Mouse (Mus musculus) cortical plate, adult 2 months (tissue): ENCODE data around the gene Irak2.

ENCODE experiments used
- CTCF ChIP-seq: fragments of 200-500 bp; IDR thresholded peaks from 2 replicates; pipeline ENCODE4 v1.5.1; 2011; ENCODE audit warnings: mild to moderate bottlenecking, control low read depth, low read length; ENCODE audit not compliant: insufficient read depth; ENCODE audit errors: extremely low read depth
- POLR2A ChIP-seq: fragments of 200-500 bp; IDR thresholded peaks from 2 replicates; pipeline ENCODE4 v1.6.1; 2011; ENCODE audit warnings: mild to moderate bottlenecking, low read length, control low read depth; ENCODE audit not compliant: insufficient read depth; ENCODE audit errors: extremely low read depth

- no peak for TF ChIP-seq CTCF
- no peak for TF ChIP-seq POLR2A
Measured at GRCm38 (mm10) chr6:113639201-113639600, 934 bp downstream of the Irak2 start.
